Mouse (Mus musculus) kidney, adult 11 months (tissue): ENCODE results near the gene Arhgef40.

Experiments
- DNase-seq: peaks from one replicate; pipeline ENCODE4 v3.0.0; 2022

The Arhgef40 gene

GRCm38 (mm10) chr14:51984247-51985231 lies at the start of gene Arhgef40:
Arhgef40 (plus strand) TSS chr14:51984719.
- peak; percentile 59 for DNase-seq

GRCm38 (mm10) chr14:51939005-51939404 lies 45.5 kb upstream of the Arhgef40 start:
- DNase-seq: no peak

GRCm38 (mm10) chr14:51940944-51941560 lies 43.5 kb upstream of the Arhgef40 start:
- peak; percentile 52 for DNase-seq

DNA sequence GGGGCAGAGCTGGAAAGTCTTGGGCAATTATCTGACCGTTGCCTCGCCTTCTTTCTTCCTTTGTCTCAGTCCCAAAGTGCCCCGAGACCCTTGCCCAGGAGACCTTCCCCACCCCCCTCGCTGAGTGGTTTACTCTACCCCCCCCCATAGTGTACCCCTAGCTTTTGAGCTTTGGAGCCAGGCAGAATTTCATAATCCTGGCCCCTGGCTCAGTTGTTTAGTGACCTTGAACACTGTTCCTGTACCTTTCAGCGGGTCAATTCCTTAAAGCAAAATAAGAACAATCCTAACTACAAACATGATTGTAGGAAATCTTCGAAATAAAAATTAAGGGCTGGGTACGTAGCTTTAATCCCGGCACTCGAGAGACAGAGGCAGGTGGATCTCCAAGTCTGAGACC lies 42.9 kb upstream of the Arhgef40 start:
- no peak for DNase-seq

- DNase-seq: no peak
These were observed 42.3 kb upstream of the Arhgef40 start for GRCm38 (mm10) chr14:51942236-51942635.

- no peak for DNase-seq
These were observed 41.2 kb upstream of the Arhgef40 start for GRCm38 (mm10) chr14:51943336-51943735.

- DNase-seq: no peak
These were observed 24.2 kb upstream of the Arhgef40 start for GRCm38 (mm10) chr14:51960316-51960715.

GRCm38 (mm10) chr14:51967400-51967799 lies 17.1 kb upstream of the Arhgef40 start:
- no peak for DNase-seq

DNA sequence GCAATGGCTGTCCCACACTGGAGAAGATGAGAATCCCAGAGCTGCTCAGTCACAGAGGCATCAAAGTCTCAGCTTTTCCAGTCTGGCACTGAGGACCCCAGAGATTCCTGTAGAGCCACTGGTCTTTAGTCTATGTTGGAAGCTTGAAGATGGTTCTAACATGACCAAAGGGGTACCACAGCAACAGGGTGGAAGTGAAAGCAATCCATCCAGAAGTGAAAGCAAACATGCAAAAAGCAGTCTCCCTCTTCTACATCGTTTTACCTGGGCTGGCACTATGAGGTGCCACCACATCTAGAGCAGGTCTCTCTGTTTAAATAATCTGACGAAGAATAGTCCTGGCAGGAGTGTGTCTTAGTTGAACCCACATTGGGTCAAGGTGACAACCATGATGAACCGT lies 5.3 kb upstream of the Arhgef40 start:
- no peak for DNase-seq

GRCm38 (mm10) chr14:51983251-51983650 lies 1.3 kb upstream of the Arhgef40 start:
- DNase-seq: no peak

- DNase-seq: no peak
These were observed 668 bp upstream of the Arhgef40 start for GRCm38 (mm10) chr14:51983855-51984246.

- peak; percentile 59 for DNase-seq
These were observed 1.0 kb downstream of the Arhgef40 start for GRCm38 (mm10) chr14:51985301-51986152.

GRCm38 (mm10) chr14:51986153-51986505 lies 1.6 kb downstream of the Arhgef40 start:
- DNase-seq: no peak

- no peak for DNase-seq
These were observed 2.7 kb downstream of the Arhgef40 start for GRCm38 (mm10) chr14:51987177-51987576.

DNA sequence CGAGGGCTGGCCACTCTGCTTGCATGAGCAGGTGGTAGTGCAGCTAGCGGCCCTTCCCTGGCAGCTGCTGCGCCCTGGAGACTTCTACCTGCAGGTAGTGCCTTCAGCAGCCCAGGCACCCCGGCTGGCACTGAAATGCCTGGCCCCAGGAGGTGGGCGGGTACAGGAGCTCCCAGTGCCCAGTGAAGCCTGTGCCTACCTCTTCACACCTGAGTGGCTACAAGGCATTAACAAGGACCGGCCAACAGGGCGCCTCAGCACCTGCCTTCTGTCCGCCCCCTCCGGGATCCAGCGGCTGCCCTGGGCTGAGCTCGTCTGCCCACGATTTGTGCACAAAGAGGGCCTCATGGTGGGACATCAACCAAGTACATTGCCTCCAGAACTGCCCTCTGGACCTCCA lies 4.2 kb downstream of the Arhgef40 start:
- DNase-seq: peak; percentile 86

GRCm38 (mm10) chr14:51989461-51989970 lies 5.0 kb downstream of the Arhgef40 start:
- peak; percentile 3 for DNase-seq

DNA sequence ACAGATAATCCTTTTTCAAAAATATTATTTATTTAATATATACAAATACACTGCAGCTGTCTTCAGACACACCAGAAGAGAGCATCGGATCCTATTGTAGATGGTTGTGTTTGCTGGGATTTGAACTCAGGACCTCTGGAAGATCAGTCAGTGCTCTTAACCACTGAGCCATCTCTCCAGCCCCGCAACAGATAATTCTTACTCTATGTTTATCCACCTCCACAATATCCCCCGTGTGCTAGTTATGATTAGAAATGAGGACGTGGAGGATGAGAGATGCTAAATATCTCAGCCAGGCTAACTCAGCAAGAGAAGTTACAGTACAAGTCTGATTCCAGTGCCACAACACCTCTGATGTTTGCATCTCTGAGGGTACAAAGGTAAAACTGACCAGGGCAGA lies 9.9 kb downstream of the Arhgef40 start:
- DNase-seq: no peak

DNA sequence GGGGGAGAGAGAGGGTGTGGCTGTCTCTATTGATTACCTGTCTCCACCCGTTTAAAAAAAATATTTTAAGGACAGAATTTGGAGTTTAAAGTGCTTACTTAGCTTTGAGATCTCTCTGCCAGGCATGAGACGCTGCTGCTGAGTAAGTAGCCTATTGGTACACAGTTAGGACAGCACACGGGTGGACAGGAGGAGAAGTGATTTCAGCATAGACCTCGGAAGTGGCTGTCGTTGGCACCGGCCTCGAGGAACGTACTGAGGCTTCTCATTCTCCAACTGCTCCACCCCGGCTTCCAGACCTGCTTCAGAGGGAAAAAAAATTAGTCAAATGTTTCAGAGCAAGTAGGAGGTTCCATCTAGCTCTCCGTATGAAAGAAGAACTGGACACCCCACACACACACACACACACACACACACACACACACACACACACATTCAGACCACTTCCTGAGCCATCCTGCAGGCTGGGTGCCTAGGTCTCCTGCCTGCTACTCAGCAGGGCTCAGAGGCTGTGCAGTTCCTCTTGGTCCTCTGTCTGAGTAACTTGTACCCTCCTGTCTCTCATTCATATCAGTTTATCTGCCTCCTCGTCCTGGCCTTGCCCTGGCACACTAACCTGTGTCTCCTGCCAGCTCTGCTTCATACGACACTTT lies 10.8 kb downstream of the Arhgef40 start:
- no peak for DNase-seq

DNA sequence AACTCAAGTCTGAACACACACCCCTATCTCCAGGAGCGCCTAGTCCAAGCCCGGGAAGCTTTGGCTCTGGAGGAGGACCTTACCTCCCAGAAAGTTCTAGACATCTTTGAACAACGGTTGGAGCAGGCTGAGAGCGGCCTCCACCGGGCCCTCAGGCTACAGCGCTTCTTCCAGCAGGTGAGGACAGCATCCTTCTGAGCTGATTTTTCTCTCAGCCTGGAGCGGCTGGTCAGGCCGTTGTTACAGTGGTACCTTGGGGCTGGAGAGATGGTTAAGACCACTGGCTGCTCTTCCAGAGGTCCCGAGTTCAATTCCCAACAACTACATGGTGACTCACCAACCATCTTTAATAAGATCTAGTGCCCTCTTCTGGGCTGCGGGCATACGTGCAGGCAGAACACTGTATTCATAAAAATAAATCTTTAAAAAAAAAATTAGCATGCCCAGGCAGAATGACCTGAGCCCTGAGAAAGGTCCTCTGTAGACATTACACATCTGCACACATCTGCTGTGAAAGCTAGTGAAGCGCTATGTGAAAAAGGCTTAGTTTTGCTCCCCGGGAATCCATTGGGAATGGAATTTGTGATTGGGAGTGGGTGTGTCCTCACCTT lies 11.8 kb downstream of the Arhgef40 start:
- DNase-seq: no peak

- no peak for DNase-seq
These were observed 12.3 kb downstream of the Arhgef40 start for GRCm38 (mm10) chr14:51996866-51997265.

GRCm38 (mm10) chr14:51997483-51997882 lies 13.0 kb downstream of the Arhgef40 start:
- no peak for DNase-seq

DNA sequence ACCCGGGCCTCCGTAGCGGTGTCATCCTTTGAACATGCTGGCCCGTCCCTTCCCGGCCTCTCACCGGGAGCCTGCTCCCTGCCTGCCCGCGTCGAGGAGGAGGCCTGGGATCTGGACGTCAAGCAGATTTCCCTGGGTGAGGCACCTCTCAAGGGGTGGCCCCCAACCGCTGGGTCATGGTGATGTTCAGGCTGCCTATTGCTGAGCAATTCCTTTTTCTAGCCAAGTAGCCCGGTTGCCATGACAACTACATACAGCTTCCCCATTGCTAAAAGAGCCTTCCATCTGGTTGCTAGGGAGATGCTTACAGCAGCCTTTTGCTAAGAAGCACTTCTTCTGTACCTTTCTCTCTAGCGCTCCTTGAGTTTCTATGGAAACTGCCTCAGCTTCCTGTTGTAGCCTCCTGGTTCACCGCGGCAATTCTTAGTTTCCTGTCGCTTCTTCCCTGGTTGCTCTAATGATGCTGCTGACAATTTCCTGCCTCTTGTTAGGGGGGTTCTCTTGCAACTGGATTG lies 19.5 kb downstream of the Arhgef40 start:
- DNase-seq: peak; percentile 6
